Mouse (Mus musculus): ENCODE results near the gene Smim24. TPM values are rescaled to one million over a fixed set of nuclear protein-coding genes. Genes with fewer than 3 reads are reported as not detected.

Smim24 gene
- polyA plus RNA-seq, 1 experiment from 2014 or later, result 1,233 TPM

DNA sequence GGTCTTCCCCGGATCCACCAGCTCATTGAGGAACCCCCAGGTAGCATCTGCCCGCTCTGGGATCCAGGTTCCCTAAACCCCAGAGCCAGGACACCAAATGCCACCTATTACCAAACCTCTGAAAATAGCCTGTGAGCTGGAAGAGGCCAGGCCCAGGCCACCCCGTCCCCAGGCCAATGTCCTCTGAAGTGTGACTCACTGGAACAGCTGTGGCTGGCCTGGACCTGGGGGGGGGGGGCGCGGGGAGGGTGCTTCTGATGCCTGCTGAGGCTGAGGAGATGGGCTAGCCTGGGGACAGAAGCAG lies 28.9 kb downstream of the Smim24 start:
- no peak overlapping the region for H3K4me2 ChIP-seq (replicated peaks; ENCODE audit: low read depth)
- no peak overlapping the region for H3K9ac ChIP-seq (ENCODE audit: low read depth, low read length)
- peaks cover 7% of the 10 kb centered on the region; the same call in 1 of the 2 replicates for H3K36me3 ChIP-seq (ENCODE audit: control insufficient read depth, insufficient read depth)
- no peak overlapping the region for H3K4me3 ChIP-seq (ENCODE audit: low read depth, low read length)
- 75% methylated on average over 5 of the region's 5 CpGs for WGBS
- no peak for ATAC-seq
- H3K4me1 ChIP-seq (replicated peaks; ENCODE audit: control insufficient read depth, insufficient read depth, low read length), result no peaks in the 10 kb centered on the region
- peaks cover 16% of the 10 kb centered on the region for H3K27me3 ChIP-seq (replicated peaks; ENCODE audit: control insufficient read depth, insufficient read depth, low read length)
- H3K27ac ChIP-seq (ENCODE audit: low read depth, low read length), result no peak overlapping the region
- TF ChIP-seq CTCF (IDR thresholded peaks at IDR 0.05; ENCODE audit: low read depth), result no peak
- H3K9me3 ChIP-seq (ENCODE audit: control insufficient read depth), result no peaks in the 10 kb centered on the region

DNA sequence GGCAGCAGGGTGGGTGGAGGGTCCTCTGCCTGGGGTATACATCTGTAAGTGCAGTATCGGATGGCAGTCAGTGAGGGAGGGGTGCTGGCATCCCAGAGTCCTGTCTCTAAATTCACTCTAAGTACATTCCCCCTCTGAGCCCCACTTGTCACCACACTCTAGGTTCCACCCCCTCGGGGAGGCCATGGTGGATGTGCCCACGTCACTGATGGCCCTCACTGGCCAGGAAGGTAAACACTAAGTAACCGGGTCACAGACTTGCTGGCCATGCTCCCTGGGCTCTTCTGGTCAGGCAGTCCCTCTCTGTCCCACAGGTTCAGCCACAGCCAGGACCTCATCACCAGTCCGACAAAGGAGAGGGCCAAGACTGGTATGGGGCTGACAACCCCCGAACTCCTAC lies 29.3 kb downstream of the Smim24 start:
- 72% methylated on average over 6 of the region's 6 CpGs for WGBS
- Histone ChIP-seq H3K4me2 (replicated peaks; ENCODE audit: low read depth) (no peak overlapping the region), H3K4me1 (replicated peaks; ENCODE audit: control insufficient read depth, insufficient read depth, low read length) (no peaks in the 10 kb centered on the region), H3K27ac (ENCODE audit: low read depth, low read length) (no peak overlapping the region), H3K27me3 (replicated peaks; ENCODE audit: control insufficient read depth, insufficient read depth, low read length) (peaks cover 17% of the 10 kb centered on the region), H3K36me3 (ENCODE audit: control insufficient read depth, insufficient read depth) (peaks cover 7% of the 10 kb centered on the region; the same call in 1 of the 2 replicates), H3K9me3 (ENCODE audit: control insufficient read depth) (no peaks in the 10 kb centered on the region), H3K4me3 (ENCODE audit: low read depth, low read length) (no peak overlapping the region), H3K9ac (ENCODE audit: low read depth, low read length) (no peak overlapping the region)
- ATAC-seq, result no peak
- no peak for TF ChIP-seq CTCF (IDR thresholded peaks at IDR 0.05; ENCODE audit: low read depth)

DNA sequence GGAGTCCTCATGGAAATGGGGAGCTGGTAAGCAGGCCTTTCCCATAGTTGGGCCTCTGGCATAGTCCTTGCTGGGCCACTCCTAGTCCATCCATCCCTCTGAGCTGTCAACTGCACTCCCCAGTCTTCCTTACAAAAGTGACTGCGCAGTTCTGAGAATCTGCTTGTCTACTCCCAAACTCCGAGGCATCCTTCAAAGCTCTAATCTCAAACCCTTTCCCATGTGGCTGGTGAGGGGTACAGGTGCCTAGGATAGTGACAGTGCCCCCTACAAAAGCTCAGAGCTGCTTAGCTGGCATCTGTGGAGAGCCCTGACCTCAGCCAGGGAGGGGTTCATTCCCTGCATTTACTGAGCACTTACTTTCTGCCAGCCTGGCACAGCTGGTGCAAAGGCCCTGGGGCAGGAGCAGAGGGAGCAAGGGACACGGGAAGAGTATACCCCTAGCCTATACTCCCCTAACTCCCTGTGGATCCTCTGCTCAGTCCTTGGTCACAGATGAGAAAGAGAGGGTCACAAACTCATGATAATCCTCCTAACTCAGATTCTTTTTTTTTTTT lies 29.9 kb downstream of the Smim24 start:
- no peak overlapping the region for H3K4me2 ChIP-seq (replicated peaks; ENCODE audit: low read depth)
- no peak overlapping the region for H3K27ac ChIP-seq (ENCODE audit: low read depth, low read length)
- H3K9ac ChIP-seq (ENCODE audit: low read depth, low read length), result no peak overlapping the region
- H3K9me3 ChIP-seq (ENCODE audit: control insufficient read depth), result no peaks in the 10 kb centered on the region
- no peak for TF ChIP-seq CTCF (IDR thresholded peaks at IDR 0.05; ENCODE audit: low read depth)
- ATAC-seq, result no peak
- H3K4me3 ChIP-seq (ENCODE audit: low read depth, low read length), result no peak overlapping the region
- peaks cover 19% of the 10 kb centered on the region for H3K27me3 ChIP-seq (replicated peaks; ENCODE audit: control insufficient read depth, insufficient read depth, low read length)
- 89% methylated on average over 3 of the region's 3 CpGs for WGBS
- H3K36me3 ChIP-seq (ENCODE audit: control insufficient read depth, insufficient read depth), result peaks cover 7% of the 10 kb centered on the region; the same call in 1 of the 2 replicates
- no peaks in the 10 kb centered on the region for H3K4me1 ChIP-seq (replicated peaks; ENCODE audit: control insufficient read depth, insufficient read depth, low read length)

DNA sequence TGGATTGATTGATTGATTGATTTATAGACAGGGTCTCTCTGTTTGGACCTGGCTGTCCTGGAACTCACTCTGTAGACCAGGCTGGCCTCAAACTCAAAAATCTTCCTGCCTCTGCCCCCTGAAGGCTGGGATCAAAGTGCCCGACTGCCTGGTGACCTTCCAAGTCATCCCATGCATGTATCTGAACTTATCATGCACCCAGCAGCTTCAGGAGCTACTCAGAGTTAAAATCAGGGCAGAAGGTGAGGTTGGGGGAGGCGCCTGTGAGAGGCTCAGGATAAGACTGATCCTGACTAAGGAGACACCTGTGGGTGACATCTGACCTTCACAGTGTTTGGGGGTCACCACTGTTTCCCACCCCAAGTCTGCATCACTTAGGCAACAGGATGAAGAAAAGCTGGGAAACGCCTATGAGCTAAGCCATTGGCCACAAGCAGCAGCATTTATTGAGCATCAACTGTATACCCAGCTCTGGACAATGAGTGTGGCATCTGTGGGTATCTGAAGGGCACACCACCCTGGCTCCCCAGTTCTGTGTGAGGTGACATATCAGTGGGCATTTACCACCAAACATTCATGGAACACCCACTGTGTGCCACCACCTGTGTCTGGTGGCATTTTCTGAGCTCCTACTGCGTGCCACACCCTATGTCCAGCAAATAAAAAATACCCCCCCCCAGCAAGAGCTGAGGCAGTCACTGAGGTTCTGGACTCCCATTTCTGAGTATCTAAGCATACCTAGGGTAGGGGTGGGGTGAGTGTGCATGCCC lies 30.8 kb downstream of the Smim24 start:
- Histone ChIP-seq H3K4me2 (replicated peaks; ENCODE audit: low read depth) (peak overlapping the region; percentile 72), H3K9ac (ENCODE audit: low read depth, low read length) (no peak overlapping the region), H3K4me1 (replicated peaks; ENCODE audit: control insufficient read depth, insufficient read depth, low read length) (no peaks in the 10 kb centered on the region), H3K27me3 (replicated peaks; ENCODE audit: control insufficient read depth, insufficient read depth, low read length) (peaks cover 19% of the 10 kb centered on the region), H3K4me3 (ENCODE audit: low read depth, low read length) (no peak overlapping the region), H3K27ac (ENCODE audit: low read depth, low read length) (no peak overlapping the region), H3K36me3 (ENCODE audit: control insufficient read depth, insufficient read depth) (peaks cover 7% of the 10 kb centered on the region; the same call in 1 of the 2 replicates), H3K9me3 (ENCODE audit: control insufficient read depth) (no peaks in the 10 kb centered on the region)
- no peak for TF ChIP-seq CTCF (IDR thresholded peaks at IDR 0.05; ENCODE audit: low read depth)
- 73% methylated on average over 4 of the region's 4 CpGs for WGBS
- ATAC-seq, result no peak

DNA sequence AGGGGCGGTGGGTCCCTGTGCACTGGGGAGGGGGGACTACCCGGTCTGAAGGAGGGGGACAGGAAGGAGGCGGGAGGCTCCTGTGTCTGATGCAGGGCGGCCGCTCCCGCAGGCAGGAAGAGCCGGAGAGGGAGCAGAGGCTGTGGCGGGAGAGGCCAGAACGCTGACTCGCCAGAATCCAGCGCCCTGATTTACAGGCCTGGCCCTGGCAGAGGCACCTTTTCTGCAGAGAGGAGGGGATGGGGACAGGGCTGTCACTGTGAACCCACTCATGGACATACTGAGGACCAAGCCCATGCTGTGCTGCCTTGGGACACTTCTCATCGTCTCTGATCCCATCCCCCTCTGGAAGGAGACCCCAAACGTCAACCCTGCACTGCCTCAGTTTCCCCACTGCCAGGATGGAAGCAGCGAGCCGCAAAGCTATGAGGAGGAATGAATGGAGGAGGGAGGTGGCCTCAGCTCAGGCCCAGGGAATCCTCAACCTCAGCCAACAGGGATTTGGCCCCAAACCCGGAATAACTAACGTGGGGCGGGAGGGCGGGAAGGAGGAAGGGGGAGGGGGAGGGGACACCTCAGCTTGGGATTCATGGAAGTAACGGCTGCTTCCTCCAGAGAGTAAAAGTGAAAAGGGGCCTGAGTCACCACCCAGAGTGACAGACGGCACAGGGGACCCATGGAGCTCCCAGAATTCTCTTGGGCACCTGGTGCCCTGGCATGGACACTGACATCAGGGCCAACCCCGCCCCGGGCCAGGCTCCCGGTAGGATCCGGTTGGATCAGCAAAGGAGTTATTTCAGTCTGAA lies 31.6 kb downstream of the Smim24 start:
- Histone ChIP-seq H3K4me3 (ENCODE audit: low read depth, low read length) (0 out of 2 replicates have a peak overlapping the region, but pooled peaks have one; percentile 11), H3K9me3 (ENCODE audit: control insufficient read depth) (no peaks in the 10 kb centered on the region), H3K36me3 (ENCODE audit: control insufficient read depth, insufficient read depth) (peaks cover 7% of the 10 kb centered on the region; the same call in 1 of the 2 replicates), H3K27me3 (replicated peaks; ENCODE audit: control insufficient read depth, insufficient read depth, low read length) (peaks cover 19% of the 10 kb centered on the region), H3K27ac (ENCODE audit: low read depth, low read length) (no peak overlapping the region), H3K9ac (ENCODE audit: low read depth, low read length) (no peak overlapping the region), H3K4me1 (replicated peaks; ENCODE audit: control insufficient read depth, insufficient read depth, low read length) (no peaks in the 10 kb centered on the region), H3K4me2 (replicated peaks; ENCODE audit: low read depth) (peak overlapping the region; percentile 72)
- ATAC-seq, result no peak
- WGBS, result 13% methylated on average over 25 of the region's 25 CpGs
- no peak for TF ChIP-seq CTCF (IDR thresholded peaks at IDR 0.05; ENCODE audit: low read depth)

DNA sequence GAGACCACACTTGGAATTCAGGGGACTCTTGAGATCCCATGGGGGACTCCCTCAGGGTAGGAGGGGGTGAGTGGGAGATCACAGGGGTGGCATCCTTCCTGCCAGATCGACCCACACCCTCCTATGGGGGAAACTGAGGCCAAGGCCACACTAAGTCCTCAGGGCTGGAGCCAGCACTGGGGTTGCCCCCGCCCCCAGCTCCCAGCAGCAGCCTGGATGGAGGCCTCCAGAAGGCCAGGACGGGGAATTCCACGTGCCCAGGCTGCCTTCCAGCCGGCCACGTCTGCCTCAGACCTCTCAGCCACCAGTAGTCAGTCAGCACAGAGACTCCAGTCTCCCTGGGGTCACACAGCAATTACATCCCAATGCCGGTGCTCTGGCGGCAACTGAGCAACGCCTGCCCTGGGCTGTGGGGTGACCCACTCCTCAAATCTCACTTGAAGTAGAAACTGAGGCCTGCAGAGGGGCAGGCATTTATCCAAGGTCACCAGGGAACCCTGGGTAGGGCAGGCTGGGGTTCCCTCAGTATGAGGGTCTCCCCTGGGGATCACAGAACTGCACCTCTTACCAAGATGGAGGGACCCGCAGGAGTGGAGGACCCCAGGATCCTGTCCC lies 32.5 kb downstream of the Smim24 start:
- Histone ChIP-seq H3K4me2 (replicated peaks; ENCODE audit: low read depth) (peak overlapping the region; percentile 72), H3K4me1 (replicated peaks; ENCODE audit: control insufficient read depth, insufficient read depth, low read length) (no peaks in the 10 kb centered on the region), H3K9me3 (ENCODE audit: control insufficient read depth) (no peaks in the 10 kb centered on the region), H3K36me3 (ENCODE audit: control insufficient read depth, insufficient read depth) (peaks cover 2% of the 10 kb centered on the region; the same call in 1 of the 2 replicates), H3K27me3 (replicated peaks; ENCODE audit: control insufficient read depth, insufficient read depth, low read length) (peaks cover 19% of the 10 kb centered on the region), H3K27ac (ENCODE audit: low read depth, low read length) (peak overlapping the region; percentile 28; the same call in 1 of the 2 replicates), H3K4me3 (ENCODE audit: low read depth, low read length) (0 out of 2 replicates have a peak overlapping the region, but pooled peaks have one; percentile 11), H3K9ac (ENCODE audit: low read depth, low read length) (no peak overlapping the region)
- 39% methylated on average over 10 of the region's 10 CpGs for WGBS
- TF ChIP-seq CTCF (IDR thresholded peaks at IDR 0.05; ENCODE audit: low read depth), result no peak
- no peak for ATAC-seq

All from intestine, postnatal 0 days (tissue).